Mouse (Mus musculus) adrenal gland, postnatal 36 days (tissue): Measurements from ENCODE around the gene Gnaq. TPM values are rescaled to one million over a fixed set of nuclear protein-coding genes. Genes with fewer than 3 reads are reported as not detected.

ENCODE experiments used
- microRNA-seq: library from miRNA; unstranded; fragments of <30 nt; microRNA quantifications from one replicate; pipeline ENCODE4 v1.2.0, GENCODE M21; 2021
- total RNA-seq, 2 experiments: library from RNA; stranded (reverse); gene quantifications; 2 replicates each; pipeline ENCODE4 v1.2.3; 2021

Gnaq gene
- total RNA-seq, 2 experiments from 2014 or later, result 56.8 to 58.0 TPM

Small RNAs within 50 kb of the gene (microRNA-seq; reads per million reads assigned to microRNA genes)
- not detected for gene Mir496b

Other genes with a start within 250 kb of the Gnaq start
- gene Psat1, start 185.5 kb upstream of the Gnaq start, total RNA-seq, result 100 to 1,000 TPM in 1 of 2 experiments, 10 to 100 TPM in 1; 80.4 to 224 TPM
- gene Cep78, start 147.8 kb upstream of the Gnaq start, total RNA-seq, result 10 to 100 TPM in 1 of 2 experiments, 1 to 10 TPM in 1; 9.2 to 11.3 TPM